Mouse (Mus musculus): ENCODE results near the gene Il1r1. TPM values are rescaled to one million over a fixed set of nuclear protein-coding genes. Genes with fewer than 3 reads are reported as not detected.

Gene Il1r1
- polyA plus RNA-seq, 1 experiment = 0.72 TPM

- no peak for DNase-seq (ENCODE audit: low read depth)
- TF ChIP-seq POLR2A (IDR thresholded peaks at IDR 0.05; ENCODE audit: borderline replicate concordance, extremely low read depth, insufficient read depth, insufficient read length, poor library complexity, severe bottlenecking) (no peak), CTCF (IDR thresholded peaks at IDR 0.05; ENCODE audit: borderline replicate concordance, extremely low read depth, insufficient read depth, insufficient read length) (no peak)
Observed at GRCm38 (mm10) chr1:40272204-40272603, 47.3 kb downstream of the Il1r1 start.

DNA sequence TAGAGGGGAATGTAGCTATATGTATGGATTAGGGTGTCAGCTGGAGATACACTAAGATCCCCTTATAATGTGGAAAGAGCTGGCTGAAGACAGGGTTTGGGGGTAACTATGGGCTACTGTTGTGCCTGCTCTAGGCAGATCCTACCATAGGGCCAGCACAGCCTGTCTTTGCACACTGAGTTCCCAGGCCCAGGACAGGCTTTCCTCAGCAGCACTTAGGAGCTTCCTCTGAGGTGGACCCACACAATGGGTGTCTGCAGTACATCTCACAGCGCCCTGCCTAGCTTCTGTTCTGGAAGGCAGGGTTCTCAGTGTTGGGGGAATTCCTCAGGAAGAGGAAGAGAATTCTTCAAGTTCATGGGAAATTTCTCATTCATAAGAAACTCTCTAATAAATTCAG lies 48.6 kb downstream of the Il1r1 start:
- TF ChIP-seq POLR2A (IDR thresholded peaks at IDR 0.05; ENCODE audit: borderline replicate concordance, extremely low read depth, insufficient read depth, insufficient read length, poor library complexity, severe bottlenecking) = no peak
- no peak for TF ChIP-seq CTCF (IDR thresholded peaks at IDR 0.05; ENCODE audit: borderline replicate concordance, extremely low read depth, insufficient read depth, insufficient read length)
- no peak for DNase-seq (ENCODE audit: low read depth)

GRCm38 (mm10) chr1:40275285-40276013 lies 50.6 kb downstream of the Il1r1 start:
- no peak for TF ChIP-seq CTCF (IDR thresholded peaks at IDR 0.05; ENCODE audit: borderline replicate concordance, extremely low read depth, insufficient read depth, insufficient read length)
- TF ChIP-seq POLR2A (IDR thresholded peaks at IDR 0.05; ENCODE audit: borderline replicate concordance, extremely low read depth, insufficient read depth, insufficient read length, poor library complexity, severe bottlenecking) = no peak
- DNase-seq (ENCODE audit: low read depth) = no peak

- no peak for DNase-seq (ENCODE audit: low read depth)
- no peak for TF ChIP-seq POLR2A (IDR thresholded peaks at IDR 0.05; ENCODE audit: borderline replicate concordance, extremely low read depth, insufficient read depth, insufficient read length, poor library complexity, severe bottlenecking)
- no peak for TF ChIP-seq CTCF (IDR thresholded peaks at IDR 0.05; ENCODE audit: borderline replicate concordance, extremely low read depth, insufficient read depth, insufficient read length)
Observed at GRCm38 (mm10) chr1:40277944-40278343, 53.1 kb downstream of the Il1r1 start.

- no peak for DNase-seq (ENCODE audit: low read depth)
- TF ChIP-seq CTCF (IDR thresholded peaks at IDR 0.05; ENCODE audit: borderline replicate concordance, extremely low read depth, insufficient read depth, insufficient read length) (no peak), POLR2A (IDR thresholded peaks at IDR 0.05; ENCODE audit: borderline replicate concordance, extremely low read depth, insufficient read depth, insufficient read length, poor library complexity, severe bottlenecking) (no peak)
Observed at GRCm38 (mm10) chr1:40278720-40279119, 53.8 kb downstream of the Il1r1 start.

DNA sequence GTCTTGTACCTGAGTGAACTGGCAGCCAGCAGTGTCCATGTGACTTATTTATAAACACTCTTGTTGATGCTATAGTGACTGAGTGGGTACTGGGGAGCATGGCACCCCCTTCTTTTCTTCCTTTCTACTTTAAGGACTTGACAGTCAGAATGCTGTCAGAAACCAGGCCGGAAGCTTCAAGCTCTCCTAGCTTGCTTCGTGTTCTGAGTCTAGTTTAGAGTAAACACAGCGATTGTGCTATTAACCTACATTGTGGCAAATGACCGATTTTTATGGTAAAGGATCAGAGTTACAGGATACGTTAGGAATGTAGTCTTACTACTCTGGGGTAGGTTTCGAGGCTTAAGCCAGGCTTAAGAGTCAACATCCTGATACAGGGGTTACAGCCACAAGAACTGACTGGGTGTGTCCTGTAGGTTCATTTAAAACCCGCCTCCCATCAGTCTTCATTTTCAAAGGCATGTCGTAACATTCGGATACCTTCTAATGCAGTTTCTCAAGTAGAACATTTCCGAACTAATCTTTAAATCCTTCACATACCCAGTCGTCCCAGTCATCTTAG lies 54.4 kb downstream of the Il1r1 start:
- no peak for DNase-seq (ENCODE audit: low read depth)

GRCm38 (mm10) chr1:40281950-40282349 lies 57.1 kb downstream of the Il1r1 start:
- no peak for TF ChIP-seq POLR2A (IDR thresholded peaks at IDR 0.05; ENCODE audit: borderline replicate concordance, extremely low read depth, insufficient read depth, insufficient read length, poor library complexity, severe bottlenecking)
- DNase-seq (ENCODE audit: low read depth) = no peak

More for the DNA sequence above, 54.4 kb downstream of the Il1r1 start:
- no peak for TF ChIP-seq CTCF (IDR thresholded peaks at IDR 0.05; ENCODE audit: borderline replicate concordance, extremely low read depth, insufficient read depth, insufficient read length)

DNA sequence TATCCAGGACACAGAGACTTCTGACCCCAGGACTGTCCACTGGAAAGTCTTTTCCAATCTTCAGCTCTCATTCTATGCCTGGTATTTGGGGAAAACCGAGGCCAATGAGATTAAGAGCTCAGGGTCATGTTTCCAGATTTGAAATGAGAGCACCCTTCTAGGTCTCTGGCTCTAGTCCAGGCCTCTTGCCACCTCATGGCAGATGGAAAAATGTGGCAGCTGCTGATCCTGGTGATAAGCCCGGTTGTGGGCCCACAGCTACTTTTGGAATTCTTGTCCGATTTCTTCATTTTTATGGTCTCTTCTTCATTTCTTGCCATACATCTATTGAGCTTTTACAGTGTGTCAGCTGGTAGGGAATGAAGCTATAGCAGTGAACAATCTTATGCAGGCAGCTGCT lies 57.5 kb downstream of the Il1r1 start:
- TF ChIP-seq POLR2A (IDR thresholded peaks at IDR 0.05; ENCODE audit: borderline replicate concordance, extremely low read depth, insufficient read depth, insufficient read length, poor library complexity, severe bottlenecking) (no peak), CTCF (IDR thresholded peaks at IDR 0.05; ENCODE audit: borderline replicate concordance, extremely low read depth, insufficient read depth, insufficient read length) (no peak)
- DNase-seq (ENCODE audit: low read depth) = no peak

DNA sequence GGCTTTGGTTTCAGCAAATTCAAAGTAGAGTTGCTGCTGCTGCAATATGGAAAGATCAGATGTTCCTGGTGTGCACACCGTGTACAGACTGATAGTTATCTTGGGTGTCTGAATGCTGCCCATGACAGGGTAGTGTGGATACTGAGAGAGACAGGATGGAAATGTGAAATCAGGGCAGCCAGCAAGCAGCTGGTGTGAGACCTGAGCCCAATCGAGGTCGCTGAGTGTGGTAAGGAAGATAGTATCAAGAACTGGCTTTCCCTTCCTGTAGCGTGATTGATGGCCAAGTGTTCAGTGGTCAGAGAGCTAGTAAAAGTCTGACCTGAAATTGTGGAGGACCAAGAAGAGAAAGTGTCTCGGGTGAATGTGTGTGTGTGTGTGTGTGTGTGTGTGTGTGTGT lies 59.1 kb downstream of the Il1r1 start:
- TF ChIP-seq POLR2A (IDR thresholded peaks at IDR 0.05; ENCODE audit: borderline replicate concordance, extremely low read depth, insufficient read depth, insufficient read length, poor library complexity, severe bottlenecking) (no peak), CTCF (IDR thresholded peaks at IDR 0.05; ENCODE audit: borderline replicate concordance, extremely low read depth, insufficient read depth, insufficient read length) (no peak)
- DNase-seq (ENCODE audit: low read depth) = no peak

GRCm38 (mm10) chr1:40290489-40291255 lies 65.8 kb downstream of the Il1r1 start:
- no peak for DNase-seq (ENCODE audit: low read depth)
- no peak for TF ChIP-seq POLR2A (IDR thresholded peaks at IDR 0.05; ENCODE audit: borderline replicate concordance, extremely low read depth, insufficient read depth, insufficient read length, poor library complexity, severe bottlenecking)
- 0 out of 2 replicates have a peak, but pooled peaks have one; percentile 11 for TF ChIP-seq CTCF (IDR thresholded peaks at IDR 0.05; ENCODE audit: borderline replicate concordance, extremely low read depth, insufficient read depth, insufficient read length)

DNA sequence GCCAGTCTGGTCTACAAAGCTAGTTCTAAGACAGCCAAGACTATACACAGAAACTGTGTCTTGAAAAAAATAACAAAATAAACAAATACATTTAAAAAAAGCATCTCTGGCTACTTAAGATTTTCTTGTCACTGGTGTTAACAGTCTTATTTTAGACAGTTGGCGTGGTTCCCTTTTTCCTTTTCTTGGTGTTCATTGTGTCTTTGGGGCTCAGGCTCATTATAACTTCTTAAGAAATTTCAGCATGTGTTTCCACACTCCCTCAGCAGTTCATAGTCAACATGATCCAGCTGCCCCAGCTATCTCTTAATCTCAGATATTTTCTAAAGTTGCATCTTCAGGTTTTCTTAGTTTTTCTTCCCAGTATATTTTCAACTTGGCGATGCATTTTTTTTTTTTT lies 67.4 kb downstream of the Il1r1 start:
- no peak for DNase-seq (ENCODE audit: low read depth)
- no peak for TF ChIP-seq POLR2A (IDR thresholded peaks at IDR 0.05; ENCODE audit: borderline replicate concordance, extremely low read depth, insufficient read depth, insufficient read length, poor library complexity, severe bottlenecking)
- TF ChIP-seq CTCF (IDR thresholded peaks at IDR 0.05; ENCODE audit: borderline replicate concordance, extremely low read depth, insufficient read depth, insufficient read length) = no peak

GRCm38 (mm10) chr1:40293891-40294290 lies 69.0 kb downstream of the Il1r1 start:
- no peak for DNase-seq (ENCODE audit: low read depth)
- no peak for TF ChIP-seq POLR2A (IDR thresholded peaks at IDR 0.05; ENCODE audit: borderline replicate concordance, extremely low read depth, insufficient read depth, insufficient read length, poor library complexity, severe bottlenecking)
- peak; percentile 18; the same call in 1 of the 2 replicates for TF ChIP-seq CTCF (IDR thresholded peaks at IDR 0.05; ENCODE audit: borderline replicate concordance, extremely low read depth, insufficient read depth, insufficient read length)

Data from brain, embryonic 14.5 days (tissue).